Mouse (Mus musculus) cerebellum, adult 18-20 months (tissue): ENCODE data around the gene Rpl10a.
A peak's percentile ranks its signal among the peaks of the same experiment; 100 is the strongest.

Source experiments
- DNase-seq, 2 experiments: peaks; one replicate each; pipeline ENCODE4 v3.0.0; 2021

Rpl10a gene

GRCm38 (mm10) chr17:28328366-28328928 lies at the start of gene Rpl10a:
Gene Rpl10a, plus strand, starts transcription at chr17:28328471.
- peak; percentile 95 to 99 for DNase-seq

- DNase-seq, result no peak
Observed at GRCm38 (mm10) chr17:28279236-28279635, 49.0 kb upstream of the Rpl10a start.

- DNase-seq, result peak in 1 of 2 experiments; percentile 31
Observed at GRCm38 (mm10) chr17:28279780-28280422, 48.4 kb upstream of the Rpl10a start.

- no peak for DNase-seq
Observed at GRCm38 (mm10) chr17:28280423-28280800, 47.9 kb upstream of the Rpl10a start.

GRCm38 (mm10) chr17:28280831-28281377 lies 47.4 kb upstream of the Rpl10a start:
- DNase-seq, result no peak

GRCm38 (mm10) chr17:28281866-28282441 lies 46.3 kb upstream of the Rpl10a start:
- no peak for DNase-seq

GRCm38 (mm10) chr17:28283199-28283598 lies 45.1 kb upstream of the Rpl10a start:
- no peak for DNase-seq

- no peak for DNase-seq
Observed at GRCm38 (mm10) chr17:28286133-28286532, 42.1 kb upstream of the Rpl10a start.

GRCm38 (mm10) chr17:28286964-28287363 lies 41.3 kb upstream of the Rpl10a start:
- DNase-seq, result no peak

- DNase-seq, result no peak
Observed at GRCm38 (mm10) chr17:28287578-28287977, 40.7 kb upstream of the Rpl10a start.

- no peak for DNase-seq
Observed at GRCm38 (mm10) chr17:28287980-28288379, 40.3 kb upstream of the Rpl10a start.

- DNase-seq, result no peak
Observed at GRCm38 (mm10) chr17:28290262-28290661, 38.0 kb upstream of the Rpl10a start.

GRCm38 (mm10) chr17:28290671-28291070 lies 37.6 kb upstream of the Rpl10a start:
- no peak for DNase-seq

GRCm38 (mm10) chr17:28291346-28291745 lies 36.9 kb upstream of the Rpl10a start:
- DNase-seq, result no peak

GRCm38 (mm10) chr17:28293716-28294115 lies 34.6 kb upstream of the Rpl10a start:
- DNase-seq, result no peak

- DNase-seq, result no peak
Observed at GRCm38 (mm10) chr17:28294449-28295333, 33.6 kb upstream of the Rpl10a start.

- DNase-seq, result no peak
Observed at GRCm38 (mm10) chr17:28298888-28299287, 29.4 kb upstream of the Rpl10a start.

GRCm38 (mm10) chr17:28299669-28300320 lies 28.5 kb upstream of the Rpl10a start:
- no peak for DNase-seq

- no peak for DNase-seq
Observed at GRCm38 (mm10) chr17:28300323-28300722, 27.9 kb upstream of the Rpl10a start.

GRCm38 (mm10) chr17:28300850-28301249 lies 27.4 kb upstream of the Rpl10a start:
- DNase-seq, result no peak

- no peak for DNase-seq
Observed at GRCm38 (mm10) chr17:28305172-28305571, 23.1 kb upstream of the Rpl10a start.
